In the genomic region with DNA sequence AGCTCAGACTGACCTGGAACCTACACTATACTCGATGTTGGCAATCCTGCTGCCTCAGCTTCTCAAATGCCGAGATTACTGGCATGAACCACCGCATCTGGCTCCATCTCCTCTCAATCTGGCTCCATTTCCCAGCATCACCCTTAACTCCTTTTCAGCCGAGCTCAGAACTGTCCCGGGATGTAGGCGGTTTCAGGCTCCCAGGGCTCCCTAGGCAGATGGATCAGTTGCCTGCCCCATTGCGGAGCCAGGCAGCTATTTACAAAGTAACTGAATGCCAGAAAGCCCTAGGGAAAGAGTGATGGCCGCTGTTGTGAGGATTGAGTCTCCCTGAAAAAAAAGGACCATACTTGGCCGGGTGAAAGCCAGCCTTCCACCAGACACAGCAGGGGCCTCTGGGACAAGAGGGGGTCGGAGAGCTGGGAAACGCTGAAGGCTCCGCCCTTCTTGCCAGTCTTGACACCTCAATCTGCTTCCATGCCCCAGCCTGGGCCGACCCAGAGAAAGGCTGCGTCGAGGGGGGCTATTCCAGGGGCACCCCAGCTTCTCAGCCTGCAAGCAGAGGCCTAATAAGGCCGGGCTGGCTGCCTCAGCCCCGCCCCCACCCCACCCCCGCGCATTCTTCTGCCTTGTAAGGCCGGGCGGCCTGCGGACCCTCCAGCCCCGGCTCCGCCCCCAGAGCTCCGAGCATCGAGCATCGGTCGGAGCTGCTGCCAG, we compare ENCODE assay signal across 8 mouse cellular contexts. TPM values are rescaled to one million over a fixed set of nuclear protein-coding genes. Genes with fewer than 3 reads are reported as not detected.
DNase-seq lines count a peak whose midpoint lies in the region; ATAC-seq and TF ChIP-seq lines count a peak whose summit lies in the region.

Myl9 (plus strand) TSS at position 683 of the 717 bp plus-strand sequence.

- H3K27ac ChIP-seq in hindbrain, postnatal 0 days: peak within 1 kb of the TSS; percentile 8; the same call in 1 of the 2 replicates
- peak within 1 kb of the TSS; percentile 89 for H3K27ac ChIP-seq in limb, embryonic 15.5 days

- peak within 1 kb of the TSS; percentile 29 for H3K4me3 ChIP-seq in hindbrain, postnatal 0 days (ENCODE audit: low read length)
- peak within 1 kb of the TSS; percentile 44 for H3K4me3 ChIP-seq in limb, embryonic 15.5 days
- H3K4me3 ChIP-seq in myocyte: peak within 1 kb of the TSS; percentile 27

- no peaks in the 10 kb centered on the region for H3K9me3 ChIP-seq in hindbrain, postnatal 0 days (ENCODE audit: low read length)
- H3K9me3 ChIP-seq in limb, embryonic 15.5 days: no peaks in the 10 kb centered on the region

- H3K36me3 ChIP-seq in hindbrain, postnatal 0 days (ENCODE audit: insufficient read depth, low read length): no peaks in the 10 kb centered on the region
- no peaks in the 10 kb centered on the region for H3K36me3 ChIP-seq in limb, embryonic 15.5 days
- no peaks in the 10 kb centered on the region for H3K36me3 ChIP-seq in myocyte (ENCODE audit: control insufficient read depth, insufficient read depth)

- 4% methylated on average over 26 of the region's 28 CpGs for WGBS in hindbrain, postnatal 0 days
- WGBS in limb, embryonic 15.5 days: 2% methylated on average over 28 of the region's 28 CpGs

- H3K79me2 ChIP-seq in myocyte (ENCODE audit: control insufficient read depth, insufficient read depth): peaks cover 6% of the 10 kb centered on the region

- H3K9ac ChIP-seq in hindbrain, postnatal 0 days (replicated peaks; ENCODE audit: low read length): peak within 1 kb of the TSS; percentile 40
- peak within 1 kb of the TSS; percentile 29; the same call in 1 of the 2 replicates for H3K9ac ChIP-seq in limb, embryonic 15.5 days

- DNase-seq in cerebellum, postnatal 10 days: peak; percentile 38 to 53
- DNase-seq in cerebellum, postnatal 36 days: no peak
- DNase-seq in brain, embryonic 14.5 days (ENCODE audit: low read depth): peak; percentile 90
- peak; percentile 73 for DNase-seq in gastrocnemius, postnatal 14 days
- DNase-seq in hindbrain, postnatal 0 days (ENCODE audit: low spot score): peak; percentile 70

- peak; percentile 82 for ATAC-seq in hindbrain, postnatal 0 days
- peak; percentile 86 for ATAC-seq in limb, embryonic 15.5 days (ENCODE audit: insufficient number of reproducible peaks, low FRiP score, low TSS enrichment, low read depth)
- ATAC-seq in inflammation-experienced regulatory T-cells, adult 6 months: no peak

- H3K4me1 ChIP-seq in hindbrain, postnatal 0 days (ENCODE audit: insufficient read depth, low read length): 0 out of 2 replicates have a peak, but pooled peaks cover 6% of the 10 kb centered on the region
- peaks cover 35% of the 10 kb centered on the region for H3K4me1 ChIP-seq in limb, embryonic 15.5 days

- TF ChIP-seq CTCF in brain, embryonic 14.5 days (IDR thresholded peaks at IDR 0.05; ENCODE audit: borderline replicate concordance, extremely low read depth, insufficient read depth, insufficient read length): no peak
- no peak for TF ChIP-seq CTCF in hindbrain, postnatal 0 days (IDR thresholded peaks at IDR 0.05; ENCODE audit: low read depth)

- TF ChIP-seq POLR2A in brain, embryonic 14.5 days (IDR thresholded peaks at IDR 0.05; ENCODE audit: borderline replicate concordance, extremely low read depth, insufficient read depth, insufficient read length, poor library complexity, severe bottlenecking): no peak
- peak; percentile 27 for TF ChIP-seq POLR2A in myocyte (IDR thresholded peaks at IDR 0.05; ENCODE audit: insufficient read length, low read depth)

- H3ac ChIP-seq in myocyte (ENCODE audit: control insufficient read depth, insufficient read length): peak within 1 kb of the TSS; percentile 6

- peak within 1 kb of the TSS; percentile 61 for H3K4me2 ChIP-seq in hindbrain, postnatal 0 days (ENCODE audit: low read depth, low read length)
- H3K4me2 ChIP-seq in limb, embryonic 15.5 days: peak within 1 kb of the TSS; percentile 67
- peak within 1 kb of the TSS; percentile 81 for H3K4me2 ChIP-seq in myocyte (ENCODE audit: low read depth)

- intact Hi-C loops in gastrocnemius, postnatal 14 days (cut with DNase I; ENCODE audit: low total_unique reads): no loop called here

- no peaks in the 10 kb centered on the region for H3K27me3 ChIP-seq in hindbrain, postnatal 0 days (ENCODE audit: insufficient read depth, low read length)
- H3K27me3 ChIP-seq in limb, embryonic 15.5 days: no peaks in the 10 kb centered on the region
- no peaks in the 10 kb centered on the region for H3K27me3 ChIP-seq in myocyte (ENCODE audit: control insufficient read depth, insufficient read depth, insufficient read length)

TF ChIP-seq in myocyte, 11 proteins besides CTCF, POLR2A, EP300 and RAD21:
- peak; percentile 91 for TF ChIP-seq SRF (IDR thresholded peaks at IDR 0.05; ENCODE audit: control insufficient read depth, insufficient read length, low read depth)
- peak; percentile 8 for TF ChIP-seq POLR2AphosphoS2 (IDR thresholded peaks at IDR 0.05; ENCODE audit: insufficient read length, low read depth)
- no peak for TF ChIP-seq MYOG (IDR thresholded peaks at IDR 0.05; ENCODE audit: control insufficient read depth in 1 of 3, insufficient read depth in 1 of 3, insufficient read length in 2 of 3, low read depth in 2 of 3)

RNA-seq across cellular contexts. Expression of gene Myl9, which starts in this region (rescaled TPM):
- polyA plus RNA-seq in brain, embryonic 14.5 days (2012; rRNA removed): 22.2 and 40.0 TPM in 2 replicates
- total RNA-seq in gastrocnemius, postnatal 14 days (2021): 100 to 1,000 TPM; 165 to 224 TPM
- 38.4 and 41.7 TPM in 2 replicates for total RNA-seq in hindbrain, postnatal 0 days (2014; rRNA removed)
- polyA plus RNA-seq in hindbrain, postnatal 0 days (2015; fragmentation: Nextera tagmentation; extraction: Ambion mirVana): 32.5 and 38.4 TPM in 2 replicates
- polyA plus RNA-seq in limb, embryonic 15.5 days (2015; fragmentation: Nextera tagmentation; extraction: Ambion mirVana): 219 and 273 TPM in 2 replicates
- polyA plus RNA-seq in myocyte (2012; fragmentation: generic; extraction: Trizol): 442 TPM
- polyA plus RNA-seq in inflammation-experienced regulatory T-cells, adult 6 months (2017; shearing (Covaris generic)): not detected

Comparison
In these comparisons a context has a peak if more than half of its experiments do, and no peak if none do; other contexts are left out.
1. RNA of gene Myl9 (polyA plus RNA-seq): 442 TPM in myocyte (single experiment), 219 to 273 TPM in limb, embryonic 15.5 days, 22.2 to 40.0 TPM in brain, embryonic 14.5 days and 32.5 to 38.4 TPM in hindbrain, postnatal 0 days; not detected in inflammation-experienced regulatory T-cells, adult 6 months; every median in the first group is over 10 times any median in the second.
2. DNase-seq: peak in cerebellum, postnatal 10 days (2 of 2), brain, embryonic 14.5 days (single experiment), gastrocnemius, postnatal 14 days (single experiment) and hindbrain, postnatal 0 days (single experiment); none in cerebellum, postnatal 36 days (0 of 2).
3. Peak in every context shown above with its lines, with median percentiles within 50 percentile points of each other: H3K4me2 ChIP-seq and H3K4me3 ChIP-seq.